In the genomic region with DNA sequence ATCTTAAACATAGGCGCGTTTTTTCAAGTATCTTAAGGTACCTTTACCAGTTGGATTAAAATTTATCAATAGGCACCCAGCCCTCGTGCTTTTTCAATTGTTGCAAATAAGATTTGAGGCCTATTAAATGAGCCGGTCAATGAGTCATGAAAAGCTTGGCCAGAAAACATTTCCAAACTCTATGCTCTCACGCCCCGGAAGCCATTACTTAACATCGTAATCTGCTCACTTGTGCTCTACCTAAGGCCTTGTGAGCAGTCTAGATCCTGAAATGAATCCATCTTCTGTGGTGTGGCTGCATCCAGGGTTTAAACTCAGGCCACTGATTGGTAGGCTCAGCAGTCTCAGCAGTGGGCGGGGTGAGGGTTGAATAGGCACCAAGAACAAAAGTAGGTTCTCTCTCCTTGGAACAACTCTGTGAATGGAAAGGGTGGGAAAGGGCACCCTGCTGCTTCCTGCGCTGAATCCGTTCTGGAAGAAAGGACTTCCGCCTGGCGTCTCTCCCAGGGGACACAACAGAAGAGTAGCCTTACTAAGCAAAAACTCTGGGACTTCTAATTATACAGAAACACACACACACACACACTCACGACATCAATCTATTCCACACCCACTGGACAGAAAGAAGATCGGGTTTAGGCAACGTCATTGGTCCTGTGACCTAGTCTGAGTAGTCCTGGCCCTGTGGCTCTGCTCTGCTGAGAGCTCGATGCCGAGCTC, we compare ENCODE assay signal across 8 mouse cellular contexts. TPM values are rescaled to one million over a fixed set of nuclear protein-coding genes. Genes with fewer than 3 reads are reported as not detected.
A peak's percentile ranks its signal among the peaks of the same experiment; 100 is the strongest.
DNase-seq lines count a peak whose midpoint lies in the region; ATAC-seq and TF ChIP-seq lines count a peak whose summit lies in the region.

No protein-coding gene starts in this region.

- peaks cover 15% of the 10 kb centered on the region for H3K4me1 ChIP-seq in E14TG2a.4 (replicated peaks; ENCODE audit: low read depth, low read length)
- no peaks in the 10 kb centered on the region for H3K4me1 ChIP-seq in hindbrain, embryonic 11.5 days (replicated peaks; ENCODE audit: control insufficient read depth, insufficient read depth, low read length)

- no peak overlapping the region for H3K27ac ChIP-seq in hindbrain, embryonic 11.5 days (ENCODE audit: low read depth, low read length)
- no peak overlapping the region for H3K27ac ChIP-seq in left cerebral cortex, adult 2 months

- H3K9me3 ChIP-seq in E14TG2a.4 (ENCODE audit: low read length): peaks cover 9% of the 10 kb centered on the region; the same call in 1 of the 2 replicates
- no peaks in the 10 kb centered on the region for H3K9me3 ChIP-seq in hindbrain, embryonic 11.5 days (ENCODE audit: control insufficient read depth, low read length)

- WGBS in hindbrain, embryonic 11.5 days: 65% methylated on average over 17 of the region's 17 CpGs

- H3K27me3 ChIP-seq in E14TG2a.4 (ENCODE audit: insufficient read depth, low read length): no peaks in the 10 kb centered on the region
- no peaks in the 10 kb centered on the region for H3K27me3 ChIP-seq in hindbrain, embryonic 11.5 days (ENCODE audit: control insufficient read depth, insufficient read depth, low read length)

- peak; percentile 38; the same call in 1 of the 2 replicates for ATAC-seq in hindbrain, embryonic 11.5 days (ENCODE audit: low FRiP score)

- no peaks in the 10 kb centered on the region for H3K36me3 ChIP-seq in E14TG2a.4 (ENCODE audit: insufficient read depth, low read length)
- H3K36me3 ChIP-seq in hindbrain, embryonic 11.5 days (ENCODE audit: control insufficient read depth, insufficient read depth, low read length): no peaks in the 10 kb centered on the region

- H3K4me2 ChIP-seq in hindbrain, embryonic 11.5 days (replicated peaks; ENCODE audit: low read depth, low read length): no peak overlapping the region

- DNase-seq in cerebellum, adult 11-12 months: peak; percentile 4
- DNase-seq in cerebellum, postnatal 4 days (ENCODE audit: low spot score in 2 of 2): no peak
- peak; percentile 13 to 23 for DNase-seq in cerebellum, postnatal 25 days
- DNase-seq in hindbrain, embryonic 11.5 days (ENCODE audit: low spot score): peak; percentile 6
- DNase-seq in left cerebral cortex, adult 2 months (ENCODE audit: extremely low spot score in 1 of 2, low spot score in 2 of 2): peak; percentile 12 to 31
- DNase-seq in right cerebral cortex, postnatal 10 days (ENCODE audit: low spot score in 2 of 2): peak; percentile 70 to 74
- DNase-seq in spleen, postnatal 14 days (ENCODE audit: low spot score in 2 of 2): no peak

- no peak for TF ChIP-seq CTCF in E14TG2a.4 (conservative IDR thresholded peaks at IDR 0.05; ENCODE audit: low read length)
- no peak for TF ChIP-seq CTCF in left cerebral cortex, adult 2 months (IDR thresholded peaks at IDR 0.05)

- H3K9ac ChIP-seq in hindbrain, embryonic 11.5 days (ENCODE audit: low read depth, low read length): no peak overlapping the region

- peak overlapping the region; percentile 43 for H3K4me3 ChIP-seq in E14TG2a.4 (replicated peaks; ENCODE audit: low read length)
- H3K4me3 ChIP-seq in hindbrain, embryonic 11.5 days (ENCODE audit: low read depth, low read length): no peak overlapping the region
- no peak overlapping the region for H3K4me3 ChIP-seq in left cerebral cortex, adult 2 months

- intact Hi-C loops in left cerebral cortex, adult 2 months (cut with DNase I): no loop called here

RNA-seq across cellular contexts. Expression of a gene that starts 53.4 kb away (rescaled TPM):
- polyA plus RNA-seq in hindbrain, embryonic 11.5 days (2014; fragmentation: Nextera tagmentation; extraction: Ambion mirVana): 10.1 and 19.5 TPM in 2 replicates
- 10 to 100 TPM; 41.8 to 42.0 TPM for total RNA-seq in left cerebral cortex, adult 2 months (2021)

Comparison
In these comparisons a context has a peak if more than half of its experiments do, and no peak if none do; other contexts are left out.
1. DNase-seq: peak in cerebellum, adult 11-12 months (single experiment), cerebellum, postnatal 25 days (2 of 2), hindbrain, embryonic 11.5 days (single experiment), left cerebral cortex, adult 2 months (2 of 2) and right cerebral cortex, postnatal 10 days (2 of 2); none in cerebellum, postnatal 4 days (0 of 2) and spleen, postnatal 14 days (0 of 2).